In the genomic region with DNA sequence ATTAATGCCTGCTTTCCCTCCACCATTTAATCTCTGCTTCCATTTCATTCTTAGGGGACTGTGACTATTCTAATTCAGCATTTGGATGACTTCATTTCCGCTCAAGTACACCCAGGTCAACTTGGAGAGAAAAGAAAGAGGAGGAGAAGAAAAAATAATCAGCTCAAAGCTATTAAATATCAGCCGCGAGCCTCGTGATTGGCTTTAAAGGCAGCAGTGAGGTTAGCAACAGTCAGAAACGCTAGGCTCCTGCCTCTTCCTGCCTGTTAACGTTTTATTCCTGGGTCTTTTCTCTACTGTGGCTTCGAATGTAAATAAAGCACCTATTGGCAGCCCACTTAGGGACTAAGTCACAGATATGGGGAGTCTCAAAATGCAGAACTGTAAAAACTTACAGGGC, we compare ENCODE assay signal across 9 mouse cellular contexts.
DNase-seq lines count a peak whose midpoint lies in the region; ATAC-seq lines count a peak whose summit lies in the region.
"Had no signal": no experiment of that assay in that cellular context is flagged by ENCODE, and none has a peak within 500 bp of the region (broad histone marks: within the 10 kb centered on the region; RNA-seq: fewer than 3 reads in every experiment).

No protein-coding gene starts in this region.

- ATAC-seq in liver, embryonic 11.5 days (replicated peaks; ENCODE audit: low FRiP score): no peak
- 0 out of 2 replicates have a peak, but pooled peaks have one; percentile 31 for ATAC-seq in intestine, embryonic 15.5 days
- ATAC-seq in neural tube, embryonic 15.5 days (ENCODE audit: low FRiP score): no peak; the same call in 1 of the 2 replicates
- no peak for ATAC-seq in monocyte, adult 5-6 weeks (replicated peaks; ENCODE audit: insufficient number of reproducible peaks, low FRiP score, low TSS enrichment, poor library complexity, severe bottlenecking)

- H3K27me3 ChIP-seq in liver, embryonic 11.5 days (replicated peaks; ENCODE audit: control insufficient read depth, insufficient read depth, low read length): no peaks in the 10 kb centered on the region
- no peaks in the 10 kb centered on the region for H3K27me3 ChIP-seq in forebrain, embryonic 10.5 days (ENCODE audit: poor library complexity, severe bottlenecking)
- H3K27me3 ChIP-seq in intestine, embryonic 15.5 days (replicated peaks): no peaks in the 10 kb centered on the region
- no peaks in the 10 kb centered on the region for H3K27me3 ChIP-seq in neural tube, embryonic 15.5 days (replicated peaks)

- H3K4me2 ChIP-seq in liver, embryonic 11.5 days: no peak overlapping the region; the same call in 1 of the 2 replicates
- 0 out of 2 replicates have a peak overlapping the region, but pooled peaks have one; percentile 20 for H3K4me2 ChIP-seq in intestine, embryonic 15.5 days (replicated peaks)
- peak overlapping the region; percentile 31 for H3K4me2 ChIP-seq in neural tube, embryonic 15.5 days

- no peak for DNase-seq in liver, embryonic 11.5 days (ENCODE audit: low spot score)
- no peak for DNase-seq in liver
- no peak for DNase-seq in forebrain, embryonic 10.5 days (ENCODE audit: extremely low spot score, low spot score)
- no peak for DNase-seq in frontal cortex, postnatal 10 days (ENCODE audit: low spot score in 2 of 2)
- no peak for DNase-seq in gastrocnemius, postnatal 10 days
- DNase-seq: right cerebral cortex, postnatal 14 days had no signal

- peak overlapping the region; percentile 1; the same call in 1 of the 2 replicates for H3K27ac ChIP-seq in liver, embryonic 11.5 days (ENCODE audit: low read depth, low read length)
- peak overlapping the region; percentile 91 for H3K27ac ChIP-seq in forebrain, embryonic 10.5 days
- peak overlapping the region; percentile 77 for H3K27ac ChIP-seq in intestine, embryonic 15.5 days
- peak overlapping the region; percentile 77 for H3K27ac ChIP-seq in neural tube, embryonic 15.5 days (replicated peaks)

- no peak overlapping the region for H3K4me3 ChIP-seq in liver, embryonic 11.5 days (ENCODE audit: low read depth, low read length)
- peak overlapping the region; percentile 24 for H3K4me3 ChIP-seq in forebrain, embryonic 10.5 days
- no peak overlapping the region for H3K4me3 ChIP-seq in intestine, embryonic 15.5 days (replicated peaks)
- no peak overlapping the region for H3K4me3 ChIP-seq in neural tube, embryonic 15.5 days (replicated peaks)

- H3K36me3 ChIP-seq in liver, embryonic 11.5 days (ENCODE audit: control insufficient read depth, insufficient read depth, low read length): 0 out of 2 replicates have a peak, but pooled peaks cover 2% of the 10 kb centered on the region
- H3K36me3 ChIP-seq in forebrain, embryonic 10.5 days (replicated peaks): peaks cover 21% of the 10 kb centered on the region
- H3K36me3 ChIP-seq in intestine, embryonic 15.5 days: no peaks in the 10 kb centered on the region
- H3K36me3 ChIP-seq in neural tube, embryonic 15.5 days: no peaks in the 10 kb centered on the region

- no peak overlapping the region for H3K9ac ChIP-seq in liver, embryonic 11.5 days (ENCODE audit: low read depth, low read length)
- no peak overlapping the region for H3K9ac ChIP-seq in intestine, embryonic 15.5 days
- no peak overlapping the region for H3K9ac ChIP-seq in neural tube, embryonic 15.5 days (replicated peaks)

- peaks cover 35% of the 10 kb centered on the region for H3K4me1 ChIP-seq in liver, embryonic 11.5 days (replicated peaks; ENCODE audit: control insufficient read depth, insufficient read depth, low read length)
- H3K4me1 ChIP-seq in forebrain, embryonic 10.5 days: peaks cover 100% of the 10 kb centered on the region
- peaks cover 46% of the 10 kb centered on the region for H3K4me1 ChIP-seq in intestine, embryonic 15.5 days (replicated peaks)
- peaks cover 80% of the 10 kb centered on the region for H3K4me1 ChIP-seq in neural tube, embryonic 15.5 days

- WGBS in liver, embryonic 11.5 days: 34% methylated on average over 7 of the region's 7 CpGs
- WGBS in forebrain, embryonic 10.5 days: 6% methylated on average over 7 of the region's 7 CpGs
- 13% methylated on average over 7 of the region's 7 CpGs for WGBS in intestine, embryonic 15.5 days
- 3% methylated on average over 7 of the region's 7 CpGs for WGBS in neural tube, embryonic 15.5 days

- H3K9me3 ChIP-seq in liver, embryonic 11.5 days (ENCODE audit: control insufficient read depth, low read length): no peaks in the 10 kb centered on the region
- no peaks in the 10 kb centered on the region for H3K9me3 ChIP-seq in forebrain, embryonic 10.5 days
- H3K9me3 ChIP-seq in intestine, embryonic 15.5 days: no peaks in the 10 kb centered on the region
- no peaks in the 10 kb centered on the region for H3K9me3 ChIP-seq in neural tube, embryonic 15.5 days (replicated peaks)

Comparison
In these comparisons a context has a peak if more than half of its experiments do, and no peak if none do; other contexts are left out.
1. H3K27ac ChIP-seq: peak in every context shown above with its lines; median percentile 91 in forebrain, embryonic 10.5 days; 77 in intestine, embryonic 15.5 days; 77 in neural tube, embryonic 15.5 days; 1 in liver, embryonic 11.5 days.